Mouse (Mus musculus): ENCODE data around the gene Snrnp25. TPM values are rescaled to one million over a fixed set of nuclear protein-coding genes. Genes with fewer than 3 reads are reported as not detected.
"Not testable (repeated sequence)": the region's sequence is repeated elsewhere in the genome, so short reads cannot be mapped to it uniquely, and the experiment has no call there.

Snrnp25 gene
- polyA plus RNA-seq, 1 experiment from 2014 or later = 47.8 TPM

DNA sequence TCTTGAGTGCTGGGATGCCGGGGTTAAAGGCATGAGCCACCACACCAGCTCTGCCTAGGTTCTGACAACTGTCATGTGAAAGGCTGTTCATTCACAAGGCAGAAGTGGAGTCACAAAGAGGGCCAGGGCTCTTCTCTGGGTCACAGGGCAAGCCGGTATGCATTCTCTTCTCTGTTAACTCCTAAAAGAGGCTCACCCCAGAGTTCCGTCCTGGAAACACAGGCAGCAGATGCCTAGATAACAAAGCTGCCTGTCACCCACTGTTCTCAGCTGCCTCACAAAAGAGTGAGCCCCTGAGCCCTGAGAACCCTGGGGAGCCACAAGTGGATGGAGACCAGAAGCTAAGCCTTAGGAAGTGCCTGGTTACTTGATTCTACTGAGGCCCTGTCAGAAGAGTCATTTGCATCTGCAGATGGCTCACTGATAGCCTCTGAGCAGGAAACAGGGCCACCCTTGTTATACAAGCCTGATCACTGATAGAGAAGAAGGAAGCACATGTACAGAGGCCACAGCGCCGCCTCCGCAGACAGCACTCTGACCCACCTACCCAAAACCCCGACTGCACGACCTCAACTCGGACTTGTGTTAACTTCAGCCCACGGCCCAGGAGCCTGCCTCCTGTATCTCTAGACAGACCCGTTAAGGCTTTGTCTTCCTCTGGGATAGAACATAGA, 9.2 kb upstream of the Snrnp25 start:
- 24% methylated on average over 11 of the region's 11 CpGs for WGBS
- no peak for ATAC-seq (ENCODE audit: insufficient number of reproducible peaks, low FRiP score, low TSS enrichment, low read depth)
- H3K27ac ChIP-seq (replicated peaks) = no peak overlapping the region

DNA sequence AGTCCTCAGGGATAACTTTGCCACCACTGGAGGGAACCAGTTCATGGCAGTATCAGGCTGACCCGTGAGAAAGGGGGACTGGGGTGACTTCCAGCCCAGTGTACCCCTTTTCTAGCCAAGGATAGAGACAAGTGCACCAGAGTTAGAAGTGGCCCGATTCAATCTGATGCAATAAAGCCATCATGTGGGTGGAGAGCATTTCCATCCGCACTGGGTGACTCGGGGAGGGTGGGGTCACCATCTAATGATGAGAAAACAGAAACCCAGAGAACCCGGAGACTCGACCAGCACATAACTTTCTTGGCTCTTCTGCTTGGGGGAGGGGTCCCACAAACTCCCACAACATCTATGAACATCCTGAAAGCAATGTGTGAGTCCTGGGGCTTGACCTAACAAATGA, 8.5 kb upstream of the Snrnp25 start:
- H3K27ac ChIP-seq (replicated peaks) = no peak overlapping the region
- H3K4me3 ChIP-seq (replicated peaks) = no peak overlapping the region
- H3K36me3 ChIP-seq = no peaks in the 10 kb centered on the region
- H3K27me3 ChIP-seq = peaks cover 3% of the 10 kb centered on the region; the same call in 1 of the 2 replicates
- no peak for ATAC-seq (ENCODE audit: insufficient number of reproducible peaks, low FRiP score, low TSS enrichment, low read depth)
- no peak overlapping the region for H3K9ac ChIP-seq
- WGBS = 69% methylated on average over 6 of the region's 6 CpGs
- H3K4me2 ChIP-seq (replicated peaks) = no peak overlapping the region
- no peaks in the 10 kb centered on the region for H3K4me1 ChIP-seq
- H3K9me3 ChIP-seq (replicated peaks) = no peaks in the 10 kb centered on the region

More for the DNA sequence above, 9.2 kb upstream of the Snrnp25 start:
- Histone ChIP-seq H3K4me2 (replicated peaks) (no peak overlapping the region), H3K27me3 (peaks cover 3% of the 10 kb centered on the region; the same call in 1 of the 2 replicates), H3K4me1 (no peaks in the 10 kb centered on the region), H3K36me3 (no peaks in the 10 kb centered on the region), H3K9me3 (replicated peaks) (no peaks in the 10 kb centered on the region), H3K9ac (no peak overlapping the region), H3K4me3 (replicated peaks) (no peak overlapping the region)

DNA sequence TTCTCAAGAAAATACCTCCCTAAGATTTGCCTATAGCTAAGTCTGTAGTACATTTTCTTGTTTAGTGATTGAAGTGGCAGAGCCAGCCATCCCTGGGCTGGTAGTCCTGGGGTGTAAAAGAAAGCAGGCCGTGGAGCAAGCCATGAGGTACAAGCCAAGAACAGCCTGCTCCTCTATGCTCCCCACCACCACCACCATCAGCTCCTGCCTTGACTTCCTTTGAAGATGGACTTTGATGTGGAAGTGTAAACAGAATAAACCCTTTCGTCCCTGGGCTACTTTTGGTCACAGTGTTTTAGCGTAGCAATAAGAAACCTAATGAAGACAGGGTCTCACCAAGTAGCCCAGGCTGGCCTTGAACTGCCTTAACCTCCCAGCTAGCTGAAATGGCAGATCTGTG, 7.4 kb upstream of the Snrnp25 start:
- H3K4me2 ChIP-seq (replicated peaks) = no peak overlapping the region
- no peak for ATAC-seq (ENCODE audit: insufficient number of reproducible peaks, low FRiP score, low TSS enrichment, low read depth)
- no peaks in the 10 kb centered on the region for H3K4me1 ChIP-seq
- no peaks in the 10 kb centered on the region for H3K36me3 ChIP-seq
- no peak overlapping the region for H3K9ac ChIP-seq
- no peak overlapping the region for H3K27ac ChIP-seq (replicated peaks)
- H3K9me3 ChIP-seq (replicated peaks) = no peaks in the 10 kb centered on the region
- no peak overlapping the region for H3K4me3 ChIP-seq (replicated peaks)
- 60% methylated on average over 3 of the region's 3 CpGs for WGBS
- peaks cover 3% of the 10 kb centered on the region; the same call in 1 of the 2 replicates for H3K27me3 ChIP-seq

DNA sequence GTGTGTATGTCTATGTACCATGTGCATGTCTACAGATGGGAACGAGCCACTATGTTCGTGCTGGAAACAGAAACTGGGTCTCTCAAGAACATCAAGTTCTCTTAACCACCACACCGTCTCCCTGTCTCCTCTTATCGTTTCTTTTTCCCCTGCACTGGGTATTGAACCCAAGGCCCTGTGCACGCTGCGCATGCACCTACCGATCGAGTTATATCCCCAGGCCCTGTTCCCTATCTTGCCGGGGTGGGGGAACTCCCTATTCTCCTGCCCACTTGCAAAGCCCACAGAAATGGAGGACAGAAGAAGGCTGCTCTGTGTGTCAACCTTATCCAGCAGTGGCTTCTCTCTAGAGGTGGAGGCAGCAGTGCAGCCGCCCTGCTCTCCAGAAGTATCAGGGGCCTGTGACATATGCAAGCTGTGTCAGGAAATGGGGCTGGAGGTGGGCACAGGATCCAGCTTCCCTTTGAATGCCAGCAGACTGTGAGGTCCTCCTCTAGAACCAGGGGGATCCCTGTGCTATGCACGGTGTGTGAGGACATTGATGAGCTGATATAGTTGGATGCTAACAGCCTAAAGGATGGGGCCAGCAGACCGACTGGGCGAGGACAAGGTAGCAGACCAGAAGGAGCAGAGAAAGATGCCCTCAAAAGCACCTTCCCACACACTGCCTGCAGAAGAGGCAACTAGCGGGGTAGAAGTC, 6.8 kb upstream of the Snrnp25 start:
- no peaks in the 10 kb centered on the region for H3K4me1 ChIP-seq
- no peak overlapping the region for H3K4me3 ChIP-seq (replicated peaks)
- no peaks in the 10 kb centered on the region for H3K9me3 ChIP-seq (replicated peaks)
- no peak overlapping the region for H3K4me2 ChIP-seq (replicated peaks)
- no peaks in the 10 kb centered on the region for H3K36me3 ChIP-seq
- no peak overlapping the region for H3K27ac ChIP-seq (replicated peaks)
- H3K9ac ChIP-seq = no peak overlapping the region
- 59% methylated on average over 14 of the region's 14 CpGs for WGBS
- no peak for ATAC-seq (ENCODE audit: insufficient number of reproducible peaks, low FRiP score, low TSS enrichment, low read depth)
- peaks cover 3% of the 10 kb centered on the region; the same call in 1 of the 2 replicates for H3K27me3 ChIP-seq

DNA sequence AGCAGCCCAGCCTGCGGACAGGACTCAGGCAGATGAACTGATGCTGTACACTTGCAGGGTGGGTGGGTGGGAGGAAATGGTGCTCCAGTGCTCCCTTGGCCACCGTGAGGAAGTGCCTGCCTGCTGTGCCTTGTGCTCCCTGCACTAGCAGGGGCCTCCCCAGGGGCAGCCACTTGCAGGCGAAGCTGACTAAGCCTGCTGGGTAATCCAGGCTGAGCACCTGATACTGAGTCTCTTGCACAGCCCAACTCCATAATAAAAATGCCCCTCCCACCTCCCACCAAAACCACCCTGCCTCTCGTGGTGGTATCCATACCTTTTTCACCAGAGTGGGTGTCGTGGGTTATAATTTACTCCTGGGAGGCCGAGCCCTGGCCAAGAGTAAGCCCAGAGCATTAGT, 6.0 kb upstream of the Snrnp25 start:
- Histone ChIP-seq H3K4me2 (replicated peaks) (no peak overlapping the region), H3K27ac (replicated peaks) (no peak overlapping the region), H3K9ac (no peak overlapping the region), H3K4me3 (replicated peaks) (no peak overlapping the region), H3K4me1 (no peaks in the 10 kb centered on the region), H3K36me3 (no peaks in the 10 kb centered on the region), H3K9me3 (replicated peaks) (no peaks in the 10 kb centered on the region), H3K27me3 (peaks cover 3% of the 10 kb centered on the region; the same call in 1 of the 2 replicates)
- ATAC-seq (ENCODE audit: insufficient number of reproducible peaks, low FRiP score, low TSS enrichment, low read depth) = no peak
- WGBS = 47% methylated on average over 6 of the region's 6 CpGs

DNA sequence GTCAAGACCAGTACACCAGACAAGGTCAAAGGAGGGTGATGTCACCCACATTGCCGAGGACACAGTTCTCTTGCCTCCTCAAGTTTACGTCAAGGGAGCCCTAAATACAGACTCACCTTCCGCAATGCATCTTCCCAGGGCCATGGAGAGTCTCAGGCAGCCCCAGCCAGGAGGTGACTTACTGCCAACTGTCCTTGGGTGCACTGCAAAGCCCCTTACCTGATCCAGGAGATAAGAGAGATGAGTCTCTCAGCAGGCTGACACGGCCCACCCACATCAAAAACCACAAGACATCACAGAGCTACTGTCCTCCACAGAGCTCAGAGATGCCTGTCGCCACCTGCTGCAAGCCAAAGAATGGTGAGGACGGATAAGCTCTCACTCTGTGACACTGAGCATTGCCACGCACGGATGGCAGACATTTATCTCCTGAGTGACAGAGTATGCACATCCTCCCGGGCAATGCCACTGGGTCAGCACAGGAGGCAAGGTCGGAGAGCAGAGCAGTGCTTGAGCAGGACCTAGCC, 5.1 kb upstream of the Snrnp25 start, which contains the start of gene Il9r:
Gene Il9r (minus strand): TSS at position 205 of the 527 bp plus-strand sequence.
- Histone ChIP-seq H3K27ac (replicated peaks) (no peak within 1 kb of the TSS), H3K4me1 (peaks cover 5% of the 10 kb centered on the region; the same call in 1 of the 2 replicates), H3K9me3 (replicated peaks) (no peaks in the 10 kb centered on the region), H3K36me3 (no peaks in the 10 kb centered on the region), H3K4me3 (replicated peaks) (no peak within 1 kb of the TSS), H3K27me3 (peaks cover 3% of the 10 kb centered on the region; the same call in 1 of the 2 replicates), H3K9ac (no peak within 1 kb of the TSS), H3K4me2 (replicated peaks) (no peak within 1 kb of the TSS)
- ATAC-seq (ENCODE audit: insufficient number of reproducible peaks, low FRiP score, low TSS enrichment, low read depth) = no peak
- WGBS = 64% methylated on average over 10 of the region's 10 CpGs

DNA sequence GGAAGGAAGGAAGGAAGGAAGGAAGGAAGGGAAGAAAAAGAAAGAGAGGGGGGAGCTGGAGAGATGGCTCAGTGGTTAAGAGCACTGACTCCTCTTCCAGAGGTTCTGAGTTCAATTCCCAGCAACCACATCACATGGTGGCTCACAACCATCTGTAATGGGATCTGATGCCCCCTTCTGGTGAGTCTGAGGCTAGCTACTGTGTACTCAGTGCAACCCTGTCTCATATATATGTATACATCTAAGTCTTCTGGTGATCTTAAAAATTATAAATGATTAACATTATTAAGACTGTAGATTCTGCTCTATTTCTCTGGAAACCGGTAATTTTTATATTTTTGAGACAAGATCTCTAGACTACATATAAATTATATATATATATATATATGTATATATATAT, 4.2 kb upstream of the Snrnp25 start:
- H3K27ac ChIP-seq (replicated peaks); H3K9me3 ChIP-seq (replicated peaks); H3K4me1 ChIP-seq; H3K27me3 ChIP-seq; ATAC-seq (ENCODE audit: insufficient number of reproducible peaks, low FRiP score, low TSS enrichment, low read depth); H3K36me3 ChIP-seq; H3K9ac ChIP-seq; H3K4me2 ChIP-seq (replicated peaks); H3K4me3 ChIP-seq (replicated peaks): not testable (repeated sequence)
- 63% methylated on average over 1 of the region's 1 CpGs for WGBS

DNA sequence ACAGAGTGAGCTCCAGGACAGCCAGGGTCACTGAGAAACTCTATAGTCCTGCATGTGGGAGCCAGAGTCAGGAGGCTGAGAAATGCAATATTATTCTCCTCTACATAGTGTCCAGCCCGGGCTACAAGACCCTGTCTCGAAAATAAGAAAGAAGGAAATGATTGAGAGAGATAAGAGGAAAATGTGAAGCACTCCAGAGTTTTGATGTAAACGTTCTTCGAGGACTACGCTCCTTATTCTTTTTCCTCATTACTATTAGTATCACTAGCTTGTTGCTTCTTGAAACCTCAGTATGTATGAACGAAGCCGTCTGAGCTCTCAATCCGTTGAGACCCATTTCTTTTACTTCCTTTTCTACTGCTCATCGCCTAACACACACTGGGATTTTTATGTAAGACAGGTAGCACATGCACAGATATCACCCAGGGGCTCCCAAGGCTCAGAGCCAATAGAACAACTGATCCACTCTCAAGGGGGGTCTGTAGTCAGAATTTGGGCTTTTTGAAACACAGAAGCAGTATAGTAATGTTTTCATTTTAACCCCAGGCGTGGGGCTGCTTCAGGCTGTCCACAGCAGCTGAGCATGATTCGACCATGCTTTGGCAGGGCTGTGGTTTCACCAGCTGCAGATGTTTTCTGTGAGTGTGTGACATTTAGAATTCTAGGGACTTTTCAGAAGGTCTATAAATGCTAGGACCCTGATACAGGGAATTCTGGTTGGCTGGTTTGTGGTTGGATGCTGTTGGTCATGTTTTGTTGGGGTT, 3.1 kb upstream of the Snrnp25 start:
- 66% methylated on average over 11 of the region's 11 CpGs for WGBS
- Histone ChIP-seq H3K9me3 (replicated peaks) (no peaks in the 10 kb centered on the region), H3K27me3 (no peaks in the 10 kb centered on the region; the same call in 1 of the 2 replicates), H3K4me1 (peaks cover 10% of the 10 kb centered on the region), H3K4me2 (replicated peaks) (no peak overlapping the region), H3K9ac (no peak overlapping the region), H3K4me3 (replicated peaks) (no peak overlapping the region), H3K36me3 (peaks cover under 1% of the 10 kb centered on the region; the same call in 1 of the 2 replicates), H3K27ac (replicated peaks) (no peak overlapping the region)
- ATAC-seq (ENCODE audit: insufficient number of reproducible peaks, low FRiP score, low TSS enrichment, low read depth) = no peak

DNA sequence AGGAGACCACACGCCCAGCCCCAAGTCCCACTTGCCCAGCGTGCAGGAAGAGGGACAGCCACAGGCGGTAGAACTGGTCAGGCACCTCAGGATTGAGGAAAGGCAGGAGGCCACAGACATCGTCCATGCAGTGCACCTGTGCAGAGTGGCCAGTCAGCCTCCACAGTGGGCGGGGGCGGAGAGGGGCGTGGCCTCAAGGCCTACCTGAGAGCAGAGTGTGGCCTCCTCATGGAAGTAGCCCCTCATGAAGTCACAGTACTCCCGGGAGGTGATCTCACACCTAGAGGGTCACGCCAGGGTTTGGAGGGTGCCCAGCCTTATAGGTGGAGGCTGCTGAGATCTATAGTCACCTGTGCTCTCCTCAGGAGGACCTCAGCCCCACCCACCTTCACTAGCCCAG, 5.4 kb downstream of the Snrnp25 start:
- ATAC-seq (ENCODE audit: insufficient number of reproducible peaks, low FRiP score, low TSS enrichment, low read depth) = no peak

DNA sequence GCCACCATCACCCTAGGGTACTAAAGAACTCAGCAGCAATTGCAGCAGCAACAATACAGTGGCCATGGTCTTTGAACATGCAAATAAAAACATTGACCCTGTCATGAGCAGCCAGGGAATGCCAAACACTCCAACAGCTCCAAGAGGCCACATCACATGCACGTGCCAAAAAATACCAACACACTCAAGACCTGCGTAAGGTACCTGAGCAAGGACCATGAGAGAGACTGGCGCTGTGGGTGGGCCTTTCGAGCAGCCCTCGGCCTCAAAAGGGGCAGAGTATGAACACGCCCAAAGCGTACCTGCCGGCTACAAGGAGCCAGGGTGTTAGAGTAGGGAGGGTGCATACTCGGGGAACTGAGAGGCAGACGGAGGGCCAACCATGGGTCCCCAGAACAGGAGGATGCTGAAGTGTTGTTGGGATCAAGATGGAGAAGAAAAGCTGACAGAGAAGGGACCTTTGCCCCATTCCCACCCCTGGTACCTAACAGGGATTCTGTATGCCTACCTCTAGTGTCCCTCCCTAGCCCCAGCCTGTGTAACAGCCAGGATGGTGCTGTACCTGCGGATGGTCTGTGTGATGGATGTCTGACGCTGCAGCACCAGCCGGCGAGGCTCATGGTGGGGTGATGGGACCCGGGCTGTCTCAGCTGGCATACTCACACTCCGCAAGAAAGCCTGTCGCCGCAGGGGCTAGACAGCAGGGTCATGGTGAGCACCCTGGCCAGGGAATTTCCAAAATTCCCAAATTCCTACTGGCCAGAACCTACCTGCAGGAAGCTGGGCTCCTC, 10.4 kb downstream of the Snrnp25 start:
- Histone ChIP-seq H3K27ac (replicated peaks) (no peak overlapping the region), H3K9me3 (replicated peaks) (no peaks in the 10 kb centered on the region), H3K27me3 (no peaks in the 10 kb centered on the region), H3K36me3 (peaks cover 58% of the 10 kb centered on the region), H3K4me1 (peaks cover 32% of the 10 kb centered on the region), H3K4me2 (replicated peaks) (no peak overlapping the region), H3K9ac (no peak overlapping the region), H3K4me3 (replicated peaks) (no peak overlapping the region)
- WGBS = 91% methylated on average over 18 of the region's 18 CpGs
- no peak for ATAC-seq (ENCODE audit: insufficient number of reproducible peaks, low FRiP score, low TSS enrichment, low read depth)

More for the DNA sequence above, 5.4 kb downstream of the Snrnp25 start:
- H3K36me3 ChIP-seq = peaks cover 86% of the 10 kb centered on the region
- H3K27me3 ChIP-seq = no peaks in the 10 kb centered on the region
- H3K9ac ChIP-seq = no peak overlapping the region
- H3K4me2 ChIP-seq (replicated peaks) = no peak overlapping the region
- peaks cover 5% of the 10 kb centered on the region for H3K4me1 ChIP-seq
- no peaks in the 10 kb centered on the region for H3K9me3 ChIP-seq (replicated peaks)
- no peak overlapping the region for H3K27ac ChIP-seq (replicated peaks)
- WGBS = 90% methylated on average over 9 of the region's 9 CpGs
- no peak overlapping the region for H3K4me3 ChIP-seq (replicated peaks)

All from embryonic facial prominence, embryonic 15.5 days (tissue).